Mouse (Mus musculus): ENCODE results near the gene Myo7a. TPM values are rescaled to one million over a fixed set of nuclear protein-coding genes. Genes with fewer than 3 reads are reported as not detected.

Myo7a gene
- polyA plus RNA-seq, 1 experiment, result 98.0 TPM

DNA sequence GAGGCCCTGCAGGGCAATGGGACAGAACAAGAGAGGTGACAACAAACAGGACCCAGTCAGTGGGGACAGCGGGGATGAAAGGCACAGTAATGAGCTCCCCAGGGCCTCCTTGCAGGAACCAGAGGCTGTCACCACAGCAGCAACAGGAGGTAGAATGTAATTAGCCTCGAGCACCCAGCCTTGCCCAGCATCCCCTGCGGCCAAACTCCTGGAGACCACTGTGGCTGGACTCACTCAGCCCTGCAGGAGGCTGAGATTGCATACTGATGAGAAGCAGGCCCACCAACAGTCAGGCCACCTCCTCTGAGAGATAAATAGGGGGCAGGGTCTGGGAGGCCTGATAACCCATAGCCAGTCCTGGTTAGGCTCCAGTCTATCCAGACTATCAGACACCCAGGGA lies 30.5 kb upstream of the Myo7a start:
- H3K4me3 ChIP-seq (ENCODE audit: control insufficient read depth, low read depth, low read length), result no peak overlapping the region
- no peaks in the 10 kb centered on the region for H3K27me3 ChIP-seq (ENCODE audit: control insufficient read depth, insufficient read depth, low read length)
- TF ChIP-seq CTCF (IDR thresholded peaks at IDR 0.05; ENCODE audit: control insufficient read depth, insufficient read depth, insufficient replicate concordance, low read depth, low read length) (no peak), POLR2A (IDR thresholded peaks at IDR 0.05; ENCODE audit: control insufficient read depth, low read depth, low read length) (no peak)
- H3K4me1 ChIP-seq (ENCODE audit: control insufficient read depth, insufficient read depth, low read length), result no peaks in the 10 kb centered on the region
- H3K27ac ChIP-seq (ENCODE audit: control insufficient read depth, insufficient read depth, low read depth, low read length), result no peak overlapping the region
- H3K36me3 ChIP-seq (ENCODE audit: control insufficient read depth, insufficient read depth, low read length), result no peaks in the 10 kb centered on the region

GRCm38 (mm10) chr7:98148721-98149407 lies 29.5 kb upstream of the Myo7a start:
- H3K36me3 ChIP-seq (ENCODE audit: control insufficient read depth, insufficient read depth, low read length), result no peaks in the 10 kb centered on the region
- TF ChIP-seq POLR2A (IDR thresholded peaks at IDR 0.05; ENCODE audit: control insufficient read depth, low read depth, low read length) (no peak), CTCF (IDR thresholded peaks at IDR 0.05; ENCODE audit: control insufficient read depth, insufficient read depth, insufficient replicate concordance, low read depth, low read length) (no peak)
- no peak overlapping the region for H3K4me3 ChIP-seq (ENCODE audit: control insufficient read depth, low read depth, low read length)
- H3K27me3 ChIP-seq (ENCODE audit: control insufficient read depth, insufficient read depth, low read length), result no peaks in the 10 kb centered on the region
- no peaks in the 10 kb centered on the region for H3K4me1 ChIP-seq (ENCODE audit: control insufficient read depth, insufficient read depth, low read length)
- no peak overlapping the region for H3K27ac ChIP-seq (ENCODE audit: control insufficient read depth, insufficient read depth, low read depth, low read length)

GRCm38 (mm10) chr7:98147766-98148165 lies 28.4 kb upstream of the Myo7a start:
- Histone ChIP-seq H3K27ac (ENCODE audit: control insufficient read depth, insufficient read depth, low read depth, low read length) (no peak overlapping the region), H3K27me3 (ENCODE audit: control insufficient read depth, insufficient read depth, low read length) (no peaks in the 10 kb centered on the region), H3K36me3 (ENCODE audit: control insufficient read depth, insufficient read depth, low read length) (no peaks in the 10 kb centered on the region), H3K4me3 (ENCODE audit: control insufficient read depth, low read depth, low read length) (no peak overlapping the region), H3K4me1 (ENCODE audit: control insufficient read depth, insufficient read depth, low read length) (no peaks in the 10 kb centered on the region)
- TF ChIP-seq POLR2A (IDR thresholded peaks at IDR 0.05; ENCODE audit: control insufficient read depth, low read depth, low read length), result no peak
- TF ChIP-seq CTCF (IDR thresholded peaks at IDR 0.05; ENCODE audit: control insufficient read depth, insufficient read depth, insufficient replicate concordance, low read depth, low read length), result no peak

- no peaks in the 10 kb centered on the region for H3K27me3 ChIP-seq (ENCODE audit: control insufficient read depth, insufficient read depth, low read length)
- H3K36me3 ChIP-seq (ENCODE audit: control insufficient read depth, insufficient read depth, low read length), result no peaks in the 10 kb centered on the region
- no peak overlapping the region for H3K4me3 ChIP-seq (ENCODE audit: control insufficient read depth, low read depth, low read length)
- H3K27ac ChIP-seq (ENCODE audit: control insufficient read depth, insufficient read depth, low read depth, low read length), result no peak overlapping the region
- TF ChIP-seq POLR2A (IDR thresholded peaks at IDR 0.05; ENCODE audit: control insufficient read depth, low read depth, low read length) (no peak), CTCF (IDR thresholded peaks at IDR 0.05; ENCODE audit: control insufficient read depth, insufficient read depth, insufficient replicate concordance, low read depth, low read length) (no peak)
- H3K4me1 ChIP-seq (ENCODE audit: control insufficient read depth, insufficient read depth, low read length), result no peaks in the 10 kb centered on the region
Observed at GRCm38 (mm10) chr7:98146447-98146845, 27.1 kb upstream of the Myo7a start.

- no peak overlapping the region for H3K4me3 ChIP-seq (ENCODE audit: control insufficient read depth, low read depth, low read length)
- H3K4me1 ChIP-seq (ENCODE audit: control insufficient read depth, insufficient read depth, low read length), result no peaks in the 10 kb centered on the region
- no peaks in the 10 kb centered on the region for H3K36me3 ChIP-seq (ENCODE audit: control insufficient read depth, insufficient read depth, low read length)
- TF ChIP-seq CTCF (IDR thresholded peaks at IDR 0.05; ENCODE audit: control insufficient read depth, insufficient read depth, insufficient replicate concordance, low read depth, low read length), result no peak
- no peak for TF ChIP-seq POLR2A (IDR thresholded peaks at IDR 0.05; ENCODE audit: control insufficient read depth, low read depth, low read length)
- H3K27me3 ChIP-seq (ENCODE audit: control insufficient read depth, insufficient read depth, low read length), result no peaks in the 10 kb centered on the region
- no peak overlapping the region for H3K27ac ChIP-seq (ENCODE audit: control insufficient read depth, insufficient read depth, low read depth, low read length)
Observed at GRCm38 (mm10) chr7:98145842-98146446, 26.6 kb upstream of the Myo7a start.

DNA sequence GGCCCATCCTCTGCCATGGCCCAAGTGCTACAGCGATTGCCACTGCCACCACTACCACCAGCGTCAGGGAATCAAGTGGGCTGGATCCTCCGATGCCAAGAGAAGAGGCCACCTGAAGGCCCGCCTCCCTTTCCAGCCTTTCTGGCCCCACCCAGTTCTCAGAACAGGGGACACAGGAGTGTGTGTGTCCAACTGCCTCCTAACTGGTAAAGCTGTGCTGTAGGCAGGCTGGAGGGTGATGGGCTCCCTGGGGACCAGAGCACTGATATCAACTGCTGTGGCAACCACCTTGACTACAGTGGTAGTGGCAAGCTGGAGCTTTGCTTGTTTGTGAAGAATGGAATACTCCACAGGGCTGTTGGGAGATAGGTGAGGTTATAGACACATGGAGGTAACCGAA lies 26.1 kb upstream of the Myo7a start, which contains the start of gene Omp:
Omp (minus strand) TSS at position 101 of the 400 bp plus-strand sequence.
- no peaks in the 10 kb centered on the region for H3K4me1 ChIP-seq (ENCODE audit: control insufficient read depth, insufficient read depth, low read length)
- TF ChIP-seq CTCF (IDR thresholded peaks at IDR 0.05; ENCODE audit: control insufficient read depth, insufficient read depth, insufficient replicate concordance, low read depth, low read length) (no peak), POLR2A (IDR thresholded peaks at IDR 0.05; ENCODE audit: control insufficient read depth, low read depth, low read length) (no peak)
- H3K36me3 ChIP-seq (ENCODE audit: control insufficient read depth, insufficient read depth, low read length), result no peaks in the 10 kb centered on the region
- no peaks in the 10 kb centered on the region for H3K27me3 ChIP-seq (ENCODE audit: control insufficient read depth, insufficient read depth, low read length)
- H3K4me3 ChIP-seq (ENCODE audit: control insufficient read depth, low read depth, low read length), result no peak within 1 kb of the TSS
- H3K27ac ChIP-seq (ENCODE audit: control insufficient read depth, insufficient read depth, low read depth, low read length), result no peak within 1 kb of the TSS

DNA sequence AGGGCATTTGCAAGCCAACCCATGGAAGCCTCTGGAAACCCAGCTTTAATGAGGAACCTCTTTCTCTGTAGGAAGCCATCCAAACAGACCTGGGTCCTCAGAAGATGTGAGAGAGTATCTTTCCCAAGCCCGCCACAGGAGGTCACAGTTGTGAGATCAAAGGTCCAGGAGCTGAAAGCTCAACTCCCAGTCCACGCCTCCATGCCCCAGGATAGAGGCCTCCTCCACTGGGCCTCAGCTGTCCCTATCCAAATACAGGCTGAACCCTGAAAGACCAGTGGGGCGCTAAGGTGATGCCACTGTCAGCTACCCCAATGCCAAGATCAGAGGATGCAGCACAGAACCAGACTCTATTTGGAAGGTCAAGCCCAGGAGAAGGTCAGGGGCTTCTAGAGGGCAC lies 23.3 kb upstream of the Myo7a start:
- H3K4me1 ChIP-seq (ENCODE audit: control insufficient read depth, insufficient read depth, low read length), result peaks cover 3% of the 10 kb centered on the region
- H3K27ac ChIP-seq (ENCODE audit: control insufficient read depth, insufficient read depth, low read depth, low read length), result no peak overlapping the region
- H3K4me3 ChIP-seq (ENCODE audit: control insufficient read depth, low read depth, low read length), result no peak overlapping the region
- no peaks in the 10 kb centered on the region for H3K27me3 ChIP-seq (ENCODE audit: control insufficient read depth, insufficient read depth, low read length)
- no peaks in the 10 kb centered on the region for H3K36me3 ChIP-seq (ENCODE audit: control insufficient read depth, insufficient read depth, low read length)
- TF ChIP-seq POLR2A (IDR thresholded peaks at IDR 0.05; ENCODE audit: control insufficient read depth, low read depth, low read length), result no peak
- TF ChIP-seq CTCF (IDR thresholded peaks at IDR 0.05; ENCODE audit: control insufficient read depth, insufficient read depth, insufficient replicate concordance, low read depth, low read length), result no peak
